Mouse (Mus musculus) stomach, postnatal 0 days (tissue): ENCODE measurements at regions not wholly inside any gene's neighbourhood (a gene's known extent, or its start where the extent isn't known, plus 50 kb on each side); places are given as distances from the start of the nearest gene placed in this dataset.

Experiments used
- ATAC-seq: fragments of 200-750 bp; cut with Nextera tagmentation; 2 replicates; pipeline ENCODE4 v1.8.0; 2017; ENCODE audit not compliant: low FRiP score, low TSS enrichment
- DNase-seq: peaks from one replicate; pipeline ENCODE4 v3.0.0-alpha.2; 2016; ENCODE audit warnings: low spot score
- H3K27ac ChIP-seq: fragments of 300-500 bp; sonication (generic); replicated peaks from 2 replicates; pipeline ENCODE4 v1.5.1; 2014; ENCODE audit warnings: mild to moderate bottlenecking, control low read depth
- H3K27me3 ChIP-seq: fragments of 300-500 bp; sonication (generic); 2 replicates; pipeline ENCODE4 v1.6.1; 2014; ENCODE audit warnings: low read length; ENCODE audit not compliant: control insufficient read depth, insufficient read depth
- H3K36me3 ChIP-seq: fragments of 300-500 bp; sonication (generic); 2 replicates; pipeline ENCODE4 v1.6.1; 2014; ENCODE audit warnings: low read length, mixed read lengths; ENCODE audit not compliant: control insufficient read depth, insufficient read depth
- H3K4me1 ChIP-seq: fragments of 300-500 bp; sonication (generic); replicated peaks from 2 replicates; pipeline ENCODE4 v1.6.1; 2014; ENCODE audit warnings: antibody characterized with exemption; ENCODE audit not compliant: control insufficient read depth, insufficient read depth
- H3K4me2 ChIP-seq: fragments of 300-500 bp; sonication (generic); replicated peaks from 2 replicates; pipeline ENCODE4 v1.6.1; 2014; ENCODE audit warnings: low read depth, mild to moderate bottlenecking, control low read depth, moderate library complexity
- H3K4me3 ChIP-seq: fragments of 300-500 bp; sonication (generic); 2 replicates; pipeline ENCODE4 v1.5.1; 2014; ENCODE audit warnings: low read depth, low read length, control low read depth
- H3K9ac ChIP-seq: fragments of 300-500 bp; sonication (generic); 2 replicates; pipeline ENCODE4 v1.6.1; 2014; ENCODE audit warnings: mild to moderate bottlenecking, low read length, control low read depth, mixed read lengths
- H3K9me3 ChIP-seq: fragments of 300-500 bp; sonication (generic); 2 replicates; pipeline ENCODE4 v1.6.1; 2016; ENCODE audit warnings: low read length; ENCODE audit not compliant: control insufficient read depth
- CTCF ChIP-seq: IDR thresholded peaks from 2 replicates; pipeline ENCODE4 v1.5.1; 2016; ENCODE audit warnings: antibody characterized with exemption, low read depth, mild to moderate bottlenecking, moderate library complexity
- EP300 ChIP-seq: optimal IDR thresholded peaks from 2 replicates; pipeline ENCODE3; 2016; ENCODE audit warnings: antibody characterized with exemption
- WGBS: fragments of 180-500 bp; shearing (Covaris S2); extraction: QIAGEN DNeasy Blood & Tissue Kit; methylation state at CpG from one replicate; pipeline ENCODE4 v1.1.7; 2014; 5-methylcytosine and 5-hydroxymethylcytosine counted together

- no peak for DNase-seq
- no peak for ATAC-seq
- Histone ChIP-seq H3K9ac (no peak overlapping the region), H3K36me3 (no peaks in the 10 kb centered on the region), H3K27ac (no peak overlapping the region), H3K27me3 (no peaks in the 10 kb centered on the region), H3K4me1 (no peaks in the 10 kb centered on the region), H3K9me3 (no peaks in the 10 kb centered on the region), H3K4me3 (no peak overlapping the region), H3K4me2 (no peak overlapping the region)
- TF ChIP-seq CTCF (no peak), EP300 (no peak)
- 15% methylated on average over 1 of the region's 1 CpGs for WGBS
Observed at GRCm38 (mm10) chr5:126755107-126755506, 486.5 kb upstream of the Tmem132c start.

GRCm38 (mm10) chr5:126765037-126765707, 476.4 kb upstream of the Tmem132c start:
- no peaks in the 10 kb centered on the region for H3K36me3 ChIP-seq
- H3K4me2 ChIP-seq = no peak overlapping the region
- TF ChIP-seq EP300 = no peak
- no peak for TF ChIP-seq CTCF
- no peak overlapping the region for H3K4me3 ChIP-seq
- WGBS = 21% methylated on average over 4 of the region's 4 CpGs
- no peak overlapping the region for H3K9ac ChIP-seq
- H3K4me1 ChIP-seq = no peaks in the 10 kb centered on the region
- H3K27me3 ChIP-seq = no peaks in the 10 kb centered on the region
- H3K9me3 ChIP-seq = no peaks in the 10 kb centered on the region
- DNase-seq (no peak), ATAC-seq (no peak)
- H3K27ac ChIP-seq = no peak overlapping the region

- WGBS = 34% methylated on average over 11 of the region's 11 CpGs
- no peaks in the 10 kb centered on the region for H3K9me3 ChIP-seq
- no peak for TF ChIP-seq EP300
- no peak for TF ChIP-seq CTCF
- ATAC-seq (no peak), DNase-seq (no peak)
- H3K9ac ChIP-seq = no peak overlapping the region
- no peaks in the 10 kb centered on the region for H3K4me1 ChIP-seq
- H3K4me3 ChIP-seq = no peak overlapping the region
- H3K4me2 ChIP-seq = no peak overlapping the region
- H3K36me3 ChIP-seq = no peaks in the 10 kb centered on the region
- no peak overlapping the region for H3K27ac ChIP-seq
- no peaks in the 10 kb centered on the region for H3K27me3 ChIP-seq
Observed at GRCm38 (mm10) chr5:126769031-126769430, 472.6 kb upstream of the Tmem132c start.

- DNase-seq (peak; percentile 42), ATAC-seq (0 out of 2 replicates have a peak, but pooled peaks have one; percentile 45)
- no peaks in the 10 kb centered on the region for H3K36me3 ChIP-seq
- H3K27me3 ChIP-seq = no peaks in the 10 kb centered on the region
- H3K4me2 ChIP-seq = peak overlapping the region; percentile 64
- 4% methylated on average over 29 of the region's 29 CpGs for WGBS
- H3K27ac ChIP-seq = no peak overlapping the region
- H3K4me1 ChIP-seq = no peaks in the 10 kb centered on the region
- no peaks in the 10 kb centered on the region for H3K9me3 ChIP-seq
- H3K9ac ChIP-seq = 0 out of 2 replicates have a peak overlapping the region, but pooled peaks have one; percentile 13
- TF ChIP-seq EP300 (no peak), CTCF (no peak)
- peak overlapping the region; percentile 32 for H3K4me3 ChIP-seq
Observed at GRCm38 (mm10) chr5:126787706-126788610, 453.6 kb upstream of the Tmem132c start.

- Histone ChIP-seq H3K4me2 (no peak overlapping the region), H3K27ac (no peak overlapping the region), H3K9me3 (no peaks in the 10 kb centered on the region), H3K4me3 (no peak overlapping the region), H3K4me1 (no peaks in the 10 kb centered on the region), H3K9ac (no peak overlapping the region), H3K27me3 (no peaks in the 10 kb centered on the region), H3K36me3 (no peaks in the 10 kb centered on the region)
- DNase-seq = no peak
- TF ChIP-seq EP300 (no peak), CTCF (no peak)
- ATAC-seq = no peak
- 87% methylated on average over 8 of the region's 8 CpGs for WGBS
Observed at GRCm38 (mm10) chr5:126799698-126800279, 441.8 kb upstream of the Tmem132c start.
